Mouse (Mus musculus): Measurements from ENCODE around the gene Gm26558.

DNA sequence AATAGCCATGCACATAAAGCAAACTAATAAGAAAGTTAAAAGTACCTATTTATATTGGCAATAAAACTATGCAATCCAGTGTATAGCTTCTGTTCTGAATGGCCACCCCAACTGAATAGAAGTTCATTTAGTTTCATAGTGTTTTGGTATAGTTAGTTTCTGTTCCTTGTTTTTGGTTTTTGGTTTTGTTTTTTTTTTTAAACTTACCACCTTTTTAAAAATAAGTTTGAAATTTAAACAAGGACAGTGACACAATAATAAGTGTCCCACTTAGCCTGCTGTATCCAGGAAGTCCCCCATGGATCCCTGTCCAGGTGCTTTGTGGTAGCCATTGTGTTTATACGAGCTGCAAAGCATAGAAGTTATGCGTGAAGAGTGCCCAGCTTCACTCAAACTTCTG is 7.3 kb upstream of the Gm26558 start:
- TF ChIP-seq EP300 (IDR thresholded peaks at IDR 0.05; ENCODE audit: low read depth) (no peak), CTCF (IDR thresholded peaks at IDR 0.05; ENCODE audit: low read depth) (no peak)
